Mouse (Mus musculus) kidney, postnatal 0 days (tissue): ENCODE measurements around the gene Lmnb2. TPM values are rescaled to one million over a fixed set of nuclear protein-coding genes. Genes with fewer than 3 reads are reported as not detected.

Experiments used
- ATAC-seq: fragments of 200-750 bp; cut with Nextera tagmentation; replicated peaks from 2 replicates; pipeline ENCODE4 v1.8.0; 2017; ENCODE audit warnings: low read depth, moderate number of reproducible peaks, moderate TSS enrichment, moderate library complexity; ENCODE audit not compliant: low FRiP score
- DNase-seq: peaks from one replicate; pipeline ENCODE4 v3.0.0-alpha.2; 2016; ENCODE audit warnings: low spot score
- H3K27ac ChIP-seq: fragments of 300-500 bp; sonication (generic); 2 replicates; pipeline ENCODE4 v1.5.1; 2014; ENCODE audit warnings: mild to moderate bottlenecking
- H3K27me3 ChIP-seq: fragments of 300-500 bp; sonication (generic); 2 replicates; pipeline ENCODE4 v1.6.1; 2014; ENCODE audit warnings: low read length, mixed read lengths; ENCODE audit not compliant: insufficient read depth
- H3K36me3 ChIP-seq: fragments of 300-500 bp; sonication (generic); 2 replicates; pipeline ENCODE4 v1.6.1; 2014; ENCODE audit warnings: low read length, mixed read lengths; ENCODE audit not compliant: insufficient read depth
- H3K4me1 ChIP-seq: fragments of 300-500 bp; sonication (generic); replicated peaks from 2 replicates; pipeline ENCODE4 v1.6.1; 2014; ENCODE audit warnings: antibody characterized with exemption, low read length, mixed read lengths; ENCODE audit not compliant: insufficient read depth
- H3K4me2 ChIP-seq: fragments of 300-500 bp; sonication (generic); 2 replicates; pipeline ENCODE4 v1.6.1; 2014; ENCODE audit warnings: mild to moderate bottlenecking, low read length, moderate library complexity, mixed read lengths
- H3K4me3 ChIP-seq: fragments of 300-500 bp; sonication (generic); replicated peaks from 2 replicates; pipeline ENCODE4 v1.5.1; 2014; ENCODE audit warnings: low read depth, low read length
- H3K9ac ChIP-seq: fragments of 300-500 bp; sonication (generic); 2 replicates; pipeline ENCODE4 v1.6.1; 2014; ENCODE audit warnings: low read depth, low read length
- H3K9me3 ChIP-seq: fragments of 300-500 bp; sonication (generic); replicated peaks from 2 replicates; pipeline ENCODE4 v1.6.1; 2016; ENCODE audit warnings: low read length, inconsistent platforms, mixed read lengths
- CTCF ChIP-seq: IDR thresholded peaks from 2 replicates; pipeline ENCODE4 v1.5.1; 2016; ENCODE audit warnings: antibody characterized with exemption, low read depth, mild to moderate bottlenecking, moderate library complexity
- WGBS: fragments of 180-500 bp; shearing (Covaris S2); extraction: QIAGEN DNeasy Blood & Tissue Kit; methylation state at CpG from one replicate; pipeline ENCODE4 v1.1.7; 2014; 5-methylcytosine and 5-hydroxymethylcytosine counted together
- polyA plus RNA-seq: library from polyadenylated mRNA; unstranded; fragments of >200 nt; fragmentation: Nextera tagmentation; extraction: Ambion mirVana; gene quantifications from 2 replicates; pipeline ENCODE4 v1.2.1, GENCODE M21; 2015

The Lmnb2 gene
- polyA plus RNA-seq, 1 experiment from 2014 or later = 21.9 TPM

GRCm38 (mm10) chr10:80936135-80936809 lies 18.2 kb upstream of the Lmnb2 start:
- no peaks in the 10 kb centered on the region for H3K36me3 ChIP-seq

GRCm38 (mm10) chr10:80935698-80936097 lies 17.7 kb upstream of the Lmnb2 start:
- Histone ChIP-seq H3K4me2 (peak overlapping the region; percentile 61), H3K9ac (0 out of 2 replicates have a peak overlapping the region, but pooled peaks have one; percentile 3), H3K27ac (no peak overlapping the region), H3K4me3 (no peak overlapping the region), H3K27me3 (peaks cover 12% of the 10 kb centered on the region), H3K9me3 (no peaks in the 10 kb centered on the region), H3K36me3 (no peaks in the 10 kb centered on the region), H3K4me1 (peaks cover 71% of the 10 kb centered on the region)
- DNase-seq (no peak), ATAC-seq (no peak)
- TF ChIP-seq CTCF = no peak
- 4% methylated on average over 17 of the region's 17 CpGs for WGBS

More at GRCm38 (mm10) chr10:80936135-80936809, 18.2 kb upstream of the Lmnb2 start:
- Histone ChIP-seq H3K27me3 (peaks cover 12% of the 10 kb centered on the region), H3K4me2 (peak overlapping the region; percentile 61), H3K9me3 (no peaks in the 10 kb centered on the region), H3K4me1 (peaks cover 74% of the 10 kb centered on the region), H3K9ac (peak overlapping the region; percentile 39; the same call in 1 of the 2 replicates), H3K27ac (no peak overlapping the region), H3K4me3 (peak overlapping the region; percentile 22)
- 2% methylated on average over 37 of the region's 37 CpGs for WGBS
- TF ChIP-seq CTCF = no peak
- ATAC-seq (no peak), DNase-seq (peak; percentile 64)

GRCm38 (mm10) chr10:80935241-80935640 lies 17.2 kb upstream of the Lmnb2 start:
- DNase-seq = no peak
- Histone ChIP-seq H3K27ac (no peak overlapping the region), H3K4me3 (no peak overlapping the region)

DNA sequence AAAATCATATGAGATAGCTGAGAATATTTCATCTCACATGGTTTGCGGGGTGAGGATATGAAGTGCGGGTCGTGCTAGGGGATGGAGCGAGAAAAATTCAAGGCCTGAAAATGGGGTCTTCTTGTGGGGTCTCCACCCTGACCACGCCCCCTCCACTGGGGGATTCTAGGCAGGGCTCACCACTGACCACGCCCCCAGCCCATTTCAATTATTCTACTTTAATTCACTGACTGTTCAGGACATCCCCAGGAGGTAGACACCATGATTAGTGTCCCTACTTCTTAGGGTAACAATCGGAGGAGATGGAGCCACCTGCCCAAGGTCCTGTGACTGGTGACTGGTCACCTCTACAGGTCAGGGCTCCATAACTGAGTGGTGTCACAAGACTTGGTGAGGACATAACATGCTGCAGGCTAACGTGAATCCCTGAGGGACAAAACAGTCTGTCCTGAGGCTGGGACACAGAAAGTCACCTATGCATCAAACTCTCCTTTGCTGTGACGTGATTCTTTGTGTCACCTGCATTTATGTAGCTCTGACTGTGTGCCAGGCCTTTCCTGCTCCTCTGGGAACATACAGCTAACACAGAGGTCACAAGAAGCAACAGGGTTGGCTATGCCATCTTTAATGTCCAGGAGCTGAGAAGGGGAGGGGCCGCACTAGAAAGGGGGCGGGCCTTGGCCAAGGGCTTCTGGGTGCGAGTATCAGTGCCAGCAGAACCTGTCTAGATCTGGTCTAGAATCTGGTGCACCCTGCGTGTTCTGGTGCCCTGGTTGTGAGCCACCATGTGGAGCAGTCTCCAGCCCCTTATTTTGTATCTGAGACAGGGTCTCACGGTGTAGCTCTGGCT lies 16.3 kb upstream of the Lmnb2 start:
- TF ChIP-seq CTCF = no peak
- Histone ChIP-seq H3K9me3 (no peaks in the 10 kb centered on the region), H3K4me1 (peaks cover 67% of the 10 kb centered on the region), H3K27me3 (peaks cover 12% of the 10 kb centered on the region), H3K27ac (no peak overlapping the region), H3K4me3 (no peak overlapping the region), H3K4me2 (no peak overlapping the region), H3K36me3 (no peaks in the 10 kb centered on the region), H3K9ac (no peak overlapping the region)
- DNase-seq = no peak
- no peak for ATAC-seq
- 50% methylated on average over 14 of the region's 14 CpGs for WGBS

More at GRCm38 (mm10) chr10:80935241-80935640, 17.2 kb upstream of the Lmnb2 start:
- peaks cover 12% of the 10 kb centered on the region for H3K27me3 ChIP-seq
- ATAC-seq = no peak
- H3K9ac ChIP-seq = no peak overlapping the region
- H3K9me3 ChIP-seq = no peaks in the 10 kb centered on the region
- H3K36me3 ChIP-seq = no peaks in the 10 kb centered on the region
- no peak for TF ChIP-seq CTCF
- H3K4me1 ChIP-seq = peaks cover 70% of the 10 kb centered on the region
- H3K4me2 ChIP-seq = no peak overlapping the region
- WGBS = 23% methylated on average over 3 of the region's 3 CpGs

DNA sequence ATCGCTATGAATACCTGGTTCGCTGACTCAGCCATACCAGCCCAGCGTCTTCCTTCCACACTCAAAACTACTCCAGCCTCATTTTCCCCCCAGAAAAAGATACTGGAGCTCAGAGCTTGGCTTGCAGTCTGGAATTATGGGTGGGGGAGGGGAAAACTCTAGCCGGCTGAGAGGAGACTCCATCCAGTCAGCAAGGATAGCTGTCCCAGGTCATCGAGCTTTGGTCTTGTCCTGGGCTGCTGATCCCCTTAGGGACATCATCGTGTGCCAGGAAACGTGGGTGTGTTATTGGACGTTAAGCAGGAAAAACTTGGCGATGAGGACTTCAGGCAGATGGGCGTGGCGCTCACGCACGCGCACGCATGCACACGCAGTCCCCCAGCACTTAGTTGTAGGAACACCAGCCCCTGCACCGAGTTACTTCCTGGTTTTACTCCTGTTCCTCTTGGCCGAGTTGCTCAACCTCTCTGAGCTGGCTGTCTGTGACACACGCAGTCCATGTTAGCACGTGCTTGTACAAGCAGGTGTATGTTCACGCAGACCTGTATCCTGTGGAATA lies 15.5 kb upstream of the Lmnb2 start:
- Histone ChIP-seq H3K4me2 (peak overlapping the region; percentile 94), H3K9me3 (no peaks in the 10 kb centered on the region), H3K9ac (no peak overlapping the region), H3K27me3 (peaks cover 12% of the 10 kb centered on the region), H3K4me1 (peaks cover 58% of the 10 kb centered on the region), H3K4me3 (peak overlapping the region; percentile 10; the same call in 1 of the 2 replicates), H3K27ac (no peak overlapping the region), H3K36me3 (no peaks in the 10 kb centered on the region)
- no peak for DNase-seq
- no peak for TF ChIP-seq CTCF
- no peak for ATAC-seq
- 3% methylated on average over 21 of the region's 21 CpGs for WGBS

DNA sequence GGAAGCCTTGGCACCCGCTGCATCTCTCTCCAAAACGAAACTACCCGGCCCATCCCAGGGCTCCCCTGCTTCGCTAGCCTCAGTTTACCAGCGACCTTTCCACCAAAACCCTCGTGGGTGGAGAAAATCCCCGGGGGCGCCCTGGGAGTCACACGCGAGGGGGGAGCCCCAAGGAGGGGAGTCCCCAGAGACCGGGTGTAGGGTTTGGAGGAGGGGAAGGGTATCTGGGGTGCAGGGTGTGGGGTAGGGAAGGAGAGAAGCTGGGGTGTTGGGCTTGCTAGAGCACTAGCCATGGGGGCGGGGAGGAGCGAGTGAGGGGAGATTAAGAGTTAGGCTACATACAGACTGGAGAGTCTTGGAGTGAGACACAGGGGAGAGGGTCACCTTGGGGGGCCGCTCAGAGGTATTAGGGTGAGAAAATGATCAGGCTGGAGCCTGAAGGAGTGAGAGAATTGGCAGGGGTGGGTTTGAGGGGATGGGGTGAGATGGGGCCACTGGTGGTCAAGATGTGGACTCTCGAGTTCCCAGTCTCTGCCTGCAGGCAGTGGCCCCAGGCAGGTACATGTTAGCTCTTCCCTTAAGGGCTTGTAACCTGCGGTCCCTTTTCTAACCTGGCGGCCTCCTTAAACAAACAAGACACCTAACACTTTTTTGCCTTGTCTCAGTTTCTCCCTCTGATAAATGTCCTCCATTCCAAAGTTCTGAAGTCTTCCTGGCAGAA lies 14.8 kb upstream of the Lmnb2 start:
- Histone ChIP-seq H3K9me3 (no peaks in the 10 kb centered on the region), H3K27ac (no peak overlapping the region), H3K4me3 (peak overlapping the region; percentile 24), H3K27me3 (peaks cover 12% of the 10 kb centered on the region), H3K4me1 (peaks cover 54% of the 10 kb centered on the region), H3K36me3 (no peaks in the 10 kb centered on the region), H3K9ac (peak overlapping the region; percentile 41; the same call in 1 of the 2 replicates), H3K4me2 (peak overlapping the region; percentile 94)
- no peak for DNase-seq
- WGBS = 5% methylated on average over 17 of the region's 17 CpGs
- no peak for TF ChIP-seq CTCF
- no peak for ATAC-seq
